Mouse (Mus musculus): ENCODE results near the gene Mpv17l2. TPM values are rescaled to one million over a fixed set of nuclear protein-coding genes. Genes with fewer than 3 reads are reported as not detected.
A peak's percentile ranks its signal among the peaks of the same experiment; 100 is the strongest.

Mpv17l2 gene
- total and polyA plus RNA-seq, 2 experiments from 2014 or later: 26.6 to 50.3 TPM

- H3K9me3 ChIP-seq (replicated peaks; ENCODE audit: control insufficient read depth, low read length): no peaks in the 10 kb centered on the region
- H3K4me1 ChIP-seq (ENCODE audit: control insufficient read depth, insufficient read depth): peaks cover 26% of the 10 kb centered on the region
- no peak overlapping the region for H3K27ac ChIP-seq (ENCODE audit: low read depth)
- TF ChIP-seq CTCF (IDR thresholded peaks at IDR 0.05; ENCODE audit: low read depth): no peak
- no peak for TF ChIP-seq EP300 (IDR thresholded peaks at IDR 0.05; ENCODE audit: low read depth)
- no peaks in the 10 kb centered on the region for H3K27me3 ChIP-seq (ENCODE audit: control insufficient read depth, insufficient read depth, low read length)
- H3K4me3 ChIP-seq (ENCODE audit: low read depth, low read length): no peak overlapping the region
- WGBS: 75% methylated on average over 5 of the region's 5 CpGs
- no peak overlapping the region for H3K4me2 ChIP-seq (ENCODE audit: low read depth, low read length)
- H3K9ac ChIP-seq (replicated peaks; ENCODE audit: low read depth, low read length): peak overlapping the region; percentile 21
- ATAC-seq (ENCODE audit: insufficient read depth, low read depth): no peak
- H3K36me3 ChIP-seq (replicated peaks; ENCODE audit: control insufficient read depth, insufficient read depth, low read length): peaks cover 27% of the 10 kb centered on the region
- no peak for DNase-seq (ENCODE audit: low spot score)
Measured at GRCm38 (mm10) chr8:70773410-70773809, 12.7 kb upstream of the Mpv17l2 start.

GRCm38 (mm10) chr8:70772890-70773289, 12.1 kb upstream of the Mpv17l2 start:
- Histone ChIP-seq H3K4me1 (ENCODE audit: control insufficient read depth, insufficient read depth) (peaks cover 23% of the 10 kb centered on the region), H3K27me3 (ENCODE audit: control insufficient read depth, insufficient read depth, low read length) (no peaks in the 10 kb centered on the region), H3K9ac (replicated peaks; ENCODE audit: low read depth, low read length) (peak overlapping the region; percentile 21), H3K4me3 (ENCODE audit: low read depth, low read length) (no peak overlapping the region), H3K9me3 (replicated peaks; ENCODE audit: control insufficient read depth, low read length) (no peaks in the 10 kb centered on the region), H3K27ac (ENCODE audit: low read depth) (no peak overlapping the region), H3K4me2 (ENCODE audit: low read depth, low read length) (no peak overlapping the region), H3K36me3 (replicated peaks; ENCODE audit: control insufficient read depth, insufficient read depth, low read length) (peaks cover 31% of the 10 kb centered on the region)
- TF ChIP-seq EP300 (IDR thresholded peaks at IDR 0.05; ENCODE audit: low read depth): no peak
- ATAC-seq (ENCODE audit: insufficient read depth, low read depth) (no peak), DNase-seq (ENCODE audit: low spot score) (no peak)
- 78% methylated on average over 9 of the region's 9 CpGs for WGBS

- Histone ChIP-seq H3K4me1 (ENCODE audit: control insufficient read depth, insufficient read depth) (peaks cover 18% of the 10 kb centered on the region), H3K27me3 (ENCODE audit: control insufficient read depth, insufficient read depth, low read length) (no peaks in the 10 kb centered on the region), H3K27ac (ENCODE audit: low read depth) (no peak overlapping the region), H3K4me2 (ENCODE audit: low read depth, low read length) (no peak overlapping the region), H3K9me3 (replicated peaks; ENCODE audit: control insufficient read depth, low read length) (no peaks in the 10 kb centered on the region), H3K9ac (replicated peaks; ENCODE audit: low read depth, low read length) (no peak overlapping the region), H3K4me3 (ENCODE audit: low read depth, low read length) (no peak overlapping the region), H3K36me3 (replicated peaks; ENCODE audit: control insufficient read depth, insufficient read depth, low read length) (peaks cover 34% of the 10 kb centered on the region)
- WGBS: 94% methylated on average over 13 of the region's 13 CpGs
- TF ChIP-seq EP300 (IDR thresholded peaks at IDR 0.05; ENCODE audit: low read depth) (no peak), CTCF (IDR thresholded peaks at IDR 0.05; ENCODE audit: low read depth) (no peak)
- DNase-seq (ENCODE audit: low spot score) (no peak), ATAC-seq (ENCODE audit: insufficient read depth, low read depth) (no peak)
Measured at GRCm38 (mm10) chr8:70772075-70772474, 11.3 kb upstream of the Mpv17l2 start.

GRCm38 (mm10) chr8:70771217-70771616, 10.5 kb upstream of the Mpv17l2 start:
- H3K9ac ChIP-seq (replicated peaks; ENCODE audit: low read depth, low read length): no peak overlapping the region
- no peak overlapping the region for H3K4me2 ChIP-seq (ENCODE audit: low read depth, low read length)
- H3K4me1 ChIP-seq (ENCODE audit: control insufficient read depth, insufficient read depth): peaks cover 26% of the 10 kb centered on the region
- no peak overlapping the region for H3K4me3 ChIP-seq (ENCODE audit: low read depth, low read length)
- H3K27ac ChIP-seq (ENCODE audit: low read depth): no peak overlapping the region
- no peaks in the 10 kb centered on the region for H3K27me3 ChIP-seq (ENCODE audit: control insufficient read depth, insufficient read depth, low read length)
- TF ChIP-seq EP300 (IDR thresholded peaks at IDR 0.05; ENCODE audit: low read depth): no peak
- TF ChIP-seq CTCF (IDR thresholded peaks at IDR 0.05; ENCODE audit: low read depth): no peak
- 86% methylated on average over 7 of the region's 7 CpGs for WGBS
- DNase-seq (ENCODE audit: low spot score) (no peak), ATAC-seq (ENCODE audit: insufficient read depth, low read depth) (no peak)
- H3K36me3 ChIP-seq (replicated peaks; ENCODE audit: control insufficient read depth, insufficient read depth, low read length): peaks cover 34% of the 10 kb centered on the region
- no peaks in the 10 kb centered on the region for H3K9me3 ChIP-seq (replicated peaks; ENCODE audit: control insufficient read depth, low read length)

- Histone ChIP-seq H3K27me3 (ENCODE audit: control insufficient read depth, insufficient read depth, low read length) (no peaks in the 10 kb centered on the region), H3K4me1 (ENCODE audit: control insufficient read depth, insufficient read depth) (peaks cover 26% of the 10 kb centered on the region), H3K4me2 (ENCODE audit: low read depth, low read length) (no peak overlapping the region), H3K9me3 (replicated peaks; ENCODE audit: control insufficient read depth, low read length) (no peaks in the 10 kb centered on the region), H3K27ac (ENCODE audit: low read depth) (no peak overlapping the region), H3K9ac (replicated peaks; ENCODE audit: low read depth, low read length) (no peak overlapping the region), H3K36me3 (replicated peaks; ENCODE audit: control insufficient read depth, insufficient read depth, low read length) (peaks cover 34% of the 10 kb centered on the region), H3K4me3 (ENCODE audit: low read depth, low read length) (no peak overlapping the region)
- DNase-seq (ENCODE audit: low spot score) (no peak), ATAC-seq (ENCODE audit: insufficient read depth, low read depth) (no peak)
- WGBS: 95% methylated on average over 13 of the region's 13 CpGs
- TF ChIP-seq EP300 (IDR thresholded peaks at IDR 0.05; ENCODE audit: low read depth) (no peak), CTCF (IDR thresholded peaks at IDR 0.05; ENCODE audit: low read depth) (no peak)
Measured at GRCm38 (mm10) chr8:70770748-70771147, 10.0 kb upstream of the Mpv17l2 start.

- Histone ChIP-seq H3K4me2 (ENCODE audit: low read depth, low read length) (no peak overlapping the region), H3K4me1 (ENCODE audit: control insufficient read depth, insufficient read depth) (peaks cover 20% of the 10 kb centered on the region), H3K36me3 (replicated peaks; ENCODE audit: control insufficient read depth, insufficient read depth, low read length) (peaks cover 34% of the 10 kb centered on the region), H3K9me3 (replicated peaks; ENCODE audit: control insufficient read depth, low read length) (no peaks in the 10 kb centered on the region), H3K27me3 (ENCODE audit: control insufficient read depth, insufficient read depth, low read length) (no peaks in the 10 kb centered on the region), H3K9ac (replicated peaks; ENCODE audit: low read depth, low read length) (no peak overlapping the region), H3K4me3 (ENCODE audit: low read depth, low read length) (no peak overlapping the region), H3K27ac (ENCODE audit: low read depth) (no peak overlapping the region)
- ATAC-seq (ENCODE audit: insufficient read depth, low read depth) (no peak), DNase-seq (ENCODE audit: low spot score) (no peak)
- 72% methylated on average over 12 of the region's 12 CpGs for WGBS
- TF ChIP-seq EP300 (IDR thresholded peaks at IDR 0.05; ENCODE audit: low read depth) (no peak), CTCF (IDR thresholded peaks at IDR 0.05; ENCODE audit: low read depth) (no peak)
Measured at GRCm38 (mm10) chr8:70769858-70770257, 9.1 kb upstream of the Mpv17l2 start.

Measured in heart, postnatal 0 days (tissue).